Mouse (Mus musculus) hindbrain, postnatal 0 days (tissue): ENCODE results near the gene Rpl3. TPM values are rescaled to one million over a fixed set of nuclear protein-coding genes. Genes with fewer than 3 reads are reported as not detected.

Experiments
- ATAC-seq: fragments of 200-750 bp; cut with Nextera tagmentation; 2 replicates; pipeline ENCODE4 v1.8.0; 2017; ENCODE audit warnings: mild to moderate bottlenecking, moderate TSS enrichment, moderate library complexity
- DNase-seq: peaks from one replicate; pipeline ENCODE4 v3.0.0-alpha.2; 2015; ENCODE audit warnings: low spot score
- H3K27ac ChIP-seq: fragments of 300-500 bp; sonication (generic); 2 replicates; pipeline ENCODE4 v1.5.1; 2014; ENCODE audit warnings: mild to moderate bottlenecking
- H3K27me3 ChIP-seq: fragments of 300-500 bp; sonication (generic); 2 replicates; pipeline ENCODE4 v1.6.1; 2014; ENCODE audit warnings: low read length, mixed read lengths; ENCODE audit not compliant: insufficient read depth
- H3K36me3 ChIP-seq: fragments of 300-500 bp; sonication (generic); 2 replicates; pipeline ENCODE4 v1.6.1; 2014; ENCODE audit warnings: low read length, mixed read lengths; ENCODE audit not compliant: insufficient read depth
- H3K4me1 ChIP-seq: fragments of 300-500 bp; sonication (generic); 2 replicates; pipeline ENCODE4 v1.6.1; 2014; ENCODE audit warnings: antibody characterized with exemption, low read length, mixed read lengths; ENCODE audit not compliant: insufficient read depth
- H3K4me2 ChIP-seq: fragments of 300-500 bp; sonication (generic); 2 replicates; pipeline ENCODE4 v1.6.1; 2014; ENCODE audit warnings: low read depth, mild to moderate bottlenecking, low read length, moderate library complexity, mixed read lengths
- H3K4me3 ChIP-seq: fragments of 300-500 bp; sonication (generic); 2 replicates; pipeline ENCODE4 v1.5.1; 2014; ENCODE audit warnings: low read length
- H3K9ac ChIP-seq: fragments of 300-500 bp; sonication (generic); replicated peaks from 2 replicates; pipeline ENCODE4 v1.6.1; 2014; ENCODE audit warnings: mild to moderate bottlenecking, low read length, moderate library complexity, mixed read lengths
- H3K9me3 ChIP-seq: fragments of 300-500 bp; sonication (generic); 2 replicates; pipeline ENCODE4 v1.6.1; 2016; ENCODE audit warnings: low read length, mixed read lengths
- CTCF ChIP-seq: IDR thresholded peaks from 2 replicates; pipeline ENCODE4 v1.5.1; 2016; ENCODE audit warnings: antibody characterized with exemption, control low read depth, low read depth
- whole genome bisulfite sequencing: fragments of 180-500 bp; shearing (Covaris S2); extraction: QIAGEN DNeasy Blood & Tissue Kit; methylation state at CpG from one replicate; pipeline ENCODE4 v1.1.7; 2014; 5-methylcytosine and 5-hydroxymethylcytosine counted together
- microRNA-seq, 2 experiments: library from miRNA; unstranded; fragments of <30 nt; microRNA quantifications; one replicate each; pipeline ENCODE4; 2016
- polyA plus RNA-seq: library from polyadenylated mRNA; unstranded; fragments of >200 nt; fragmentation: Nextera tagmentation; extraction: Ambion mirVana; gene quantifications from 2 replicates; pipeline ENCODE4 v1.2.1, GENCODE M21; 2015
- total RNA-seq: library from RNA; depleted of rRNA; stranded (reverse); fragments of >200 nt; gene quantifications from 2 replicates; pipeline ENCODE4 v1.2.3, GENCODE M21; 2014; rRNA removed

Gene Rpl3
- total and polyA plus RNA-seq, 2 experiments from 2014 or later: 527 to 599 TPM

DNA sequence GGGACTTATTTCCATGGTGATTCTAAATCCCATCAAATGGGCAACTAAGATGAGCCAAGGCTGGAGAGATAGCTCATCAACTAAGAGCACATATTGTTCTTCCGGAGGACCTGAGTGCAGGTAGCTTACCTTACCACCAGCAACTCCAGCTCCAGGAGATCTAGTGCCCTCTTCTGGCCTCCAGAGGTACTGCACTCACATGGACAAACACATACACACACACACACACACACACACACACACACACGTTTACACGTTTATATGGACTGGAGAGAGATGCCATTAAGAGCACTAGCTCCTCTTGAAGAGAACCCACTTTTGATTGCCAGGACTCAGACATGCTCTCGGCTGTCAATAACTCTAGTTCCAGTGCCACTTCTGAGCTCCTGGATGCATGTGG is 60.5 kb downstream of the Rpl3 start:
- Histone ChIP-seq H3K4me3 (no peak overlapping the region), H3K4me2 (no peak overlapping the region), H3K27me3 (no peaks in the 10 kb centered on the region), H3K36me3 (no peaks in the 10 kb centered on the region), H3K4me1 (no peaks in the 10 kb centered on the region), H3K9me3 (no peaks in the 10 kb centered on the region), H3K9ac (no peak overlapping the region), H3K27ac (no peak overlapping the region)
- WGBS: 88% methylated on average over 4 of the region's 4 CpGs
- DNase-seq (no peak), ATAC-seq (no peak)
- peak; percentile 48 for TF ChIP-seq CTCF

DNA sequence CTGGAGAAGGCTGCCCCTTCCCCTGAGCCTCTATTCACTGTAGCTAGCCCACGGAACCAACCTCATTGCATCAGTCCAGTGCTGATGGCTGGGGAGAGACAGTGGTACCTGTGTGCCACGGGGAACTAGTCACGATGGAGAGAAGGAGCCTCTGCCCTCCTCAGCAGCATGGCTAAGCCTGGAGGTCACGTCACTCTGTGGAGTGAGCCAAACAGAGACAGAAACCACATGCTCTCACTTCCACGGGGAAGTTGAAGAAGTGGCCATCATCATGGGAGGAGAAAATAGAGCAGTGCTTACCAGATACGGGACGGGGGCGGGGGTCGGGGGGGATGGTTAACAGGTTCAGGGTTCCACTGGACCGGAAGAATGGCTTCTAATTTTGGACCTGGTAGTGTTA is 61.3 kb downstream of the Rpl3 start:
- no peak for ATAC-seq

DNA sequence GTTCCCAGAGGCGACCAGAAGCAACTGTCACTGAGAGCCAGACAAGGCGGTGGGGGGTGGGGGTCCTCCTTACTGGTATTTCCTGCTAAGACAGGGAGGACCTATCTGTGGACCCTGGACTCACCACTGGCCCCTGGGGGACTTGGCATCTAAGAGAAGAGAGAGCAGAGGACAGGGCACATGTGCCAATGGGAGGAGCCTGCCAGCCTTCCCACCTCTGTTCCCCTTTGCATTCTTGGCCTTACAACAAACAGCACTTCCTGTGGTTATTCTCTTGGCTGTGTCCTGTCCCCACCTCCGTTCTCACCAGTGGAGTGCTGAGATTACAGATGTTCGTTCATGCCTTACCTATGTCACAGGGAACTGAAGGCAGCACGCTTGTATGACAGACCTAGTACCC is 62.8 kb downstream of the Rpl3 start:
- Histone ChIP-seq H3K9ac (no peak overlapping the region), H3K4me1 (0 out of 2 replicates have a peak, but pooled peaks cover 3% of the 10 kb centered on the region), H3K36me3 (no peaks in the 10 kb centered on the region), H3K27ac (no peak overlapping the region), H3K27me3 (no peaks in the 10 kb centered on the region), H3K4me3 (no peak overlapping the region), H3K9me3 (no peaks in the 10 kb centered on the region), H3K4me2 (no peak overlapping the region)
- ATAC-seq (no peak), DNase-seq (no peak)
- no peak for TF ChIP-seq CTCF
- 75% methylated on average over 5 of the region's 5 CpGs for WGBS

More for the DNA sequence above, 61.3 kb downstream of the Rpl3 start:
- Histone ChIP-seq H3K9ac (no peak overlapping the region), H3K27me3 (no peaks in the 10 kb centered on the region), H3K9me3 (no peaks in the 10 kb centered on the region), H3K4me3 (no peak overlapping the region), H3K4me2 (no peak overlapping the region), H3K36me3 (no peaks in the 10 kb centered on the region), H3K4me1 (no peaks in the 10 kb centered on the region), H3K27ac (no peak overlapping the region)
- 94% methylated on average over 10 of the region's 10 CpGs for WGBS
- DNase-seq: no peak
- TF ChIP-seq CTCF: no peak

Small RNAs within 50 kb of the gene (microRNA-seq; reads per million reads assigned to microRNA genes)
- 16.8 to 20.3 reads per million in 2 experiments for gene Snord43

Other genes starting within 250 kb of the Rpl3 start
- gene Apobec3, start 200.2 kb downstream of the Rpl3 start, total RNA-seq: 3.5 and 5.3 TPM in 2 replicates
- gene Apobec3, start 200.2 kb downstream of the Rpl3 start, polyA plus RNA-seq: 3.9 and 4.5 TPM in 2 replicates
- gene Cbx7, start 120.7 kb downstream of the Rpl3 start, total RNA-seq: 5.1 and 9.5 TPM in 2 replicates
- 2.9 and 3.1 TPM in 2 replicates for gene Cbx7, start 120.7 kb downstream of the Rpl3 start, polyA plus RNA-seq
- gene Pdgfb, start 76.9 kb downstream of the Rpl3 start, total RNA-seq: 31.0 and 33.4 TPM in 2 replicates
- gene Pdgfb, start 76.9 kb downstream of the Rpl3 start, polyA plus RNA-seq: 8.3 and 9.5 TPM in 2 replicates
- 155 and 157 TPM in 2 replicates for gene Syngr1, start 534 bp downstream of the Rpl3 start, total RNA-seq
- 73.4 and 78.6 TPM in 2 replicates for gene Syngr1, start 534 bp downstream of the Rpl3 start, polyA plus RNA-seq
- 55.0 and 58.6 TPM in 2 replicates for gene Tab1, start 41.3 kb upstream of the Rpl3 start, total RNA-seq
- 26.5 and 27.9 TPM in 2 replicates for gene Tab1, start 41.3 kb upstream of the Rpl3 start, polyA plus RNA-seq
- 99.6 and 106 TPM in 2 replicates for gene Mgat3, start 81.9 kb upstream of the Rpl3 start, total RNA-seq
- gene Mgat3, start 81.9 kb upstream of the Rpl3 start, polyA plus RNA-seq: 13.2 and 13.5 TPM in 2 replicates
- gene Mief1, start 142.2 kb upstream of the Rpl3 start, total RNA-seq: 46.3 and 51.1 TPM in 2 replicates
- 20.3 and 22.0 TPM in 2 replicates for gene Mief1, start 142.2 kb upstream of the Rpl3 start, polyA plus RNA-seq
- not detected in 2 replicates for gene AC140267.1, start 144.0 kb upstream of the Rpl3 start, total RNA-seq
- gene AC140267.1, start 144.0 kb upstream of the Rpl3 start, polyA plus RNA-seq: not detected in 2 replicates
- gene Atf4, start 163.3 kb upstream of the Rpl3 start, total RNA-seq: 140 and 157 TPM in 2 replicates
- 104 and 109 TPM in 2 replicates for gene Atf4, start 163.3 kb upstream of the Rpl3 start, polyA plus RNA-seq
- 29.0 and 51.6 TPM in 2 replicates for gene Rps19bp1, start 172.4 kb upstream of the Rpl3 start, total RNA-seq
- 78.4 and 81.3 TPM in 2 replicates for gene Rps19bp1, start 172.4 kb upstream of the Rpl3 start, polyA plus RNA-seq
- 10.8 and 14.0 TPM in 2 replicates for gene Cacna1i, start 195.4 kb upstream of the Rpl3 start, total RNA-seq
- 0.47 and 0.50 TPM in 2 replicates for gene Cacna1i, start 195.4 kb upstream of the Rpl3 start, polyA plus RNA-seq